29 mouse cellular contexts compared by ENCODE assay signal in the genomic region with DNA sequence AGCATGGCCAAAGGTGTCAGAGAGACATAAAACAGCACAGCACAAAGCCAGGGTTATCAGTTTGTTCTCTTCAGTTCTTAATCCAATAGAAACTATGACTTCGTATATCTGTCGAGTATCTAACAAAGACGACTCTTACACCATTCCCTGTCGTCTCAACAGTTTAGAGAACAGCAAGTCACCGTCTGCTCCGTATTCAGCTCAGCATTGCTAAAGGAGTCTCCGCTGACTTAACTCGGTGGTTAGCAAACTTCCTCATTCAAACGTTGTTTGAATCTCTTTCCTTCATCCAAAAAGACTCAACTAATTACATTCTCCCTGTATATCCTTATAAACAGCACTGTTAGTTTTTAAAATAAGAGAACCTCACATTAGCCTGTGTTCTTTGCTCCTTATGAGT.
"Had no signal": no experiment of that assay in that cellular context is flagged by ENCODE, and none has a peak within 500 bp of the region (broad histone marks: within the 10 kb centered on the region; RNA-seq: fewer than 3 reads in every experiment).

No protein-coding gene starts in this region.

- H3K9ac ChIP-seq: embryonic facial prominence, embryonic 12.5 days; embryonic facial prominence, embryonic 13.5 days; embryonic facial prominence, embryonic 15.5 days; forebrain, embryonic 12.5 days; forebrain, embryonic 13.5 days; forebrain, embryonic 15.5 days; forebrain, postnatal 0 days had no signal

- H3K27ac ChIP-seq: embryonic facial prominence, embryonic 10.5 days; embryonic facial prominence, embryonic 12.5 days; embryonic facial prominence, embryonic 13.5 days; embryonic facial prominence, embryonic 15.5 days; forebrain, embryonic 10.5 days; forebrain, embryonic 12.5 days; forebrain, embryonic 13.5 days; forebrain, embryonic 15.5 days; gastrocnemius, adult 2 months; heart, adult 2 months; heart, embryonic 10.5 days had no signal

- H3K4me3 ChIP-seq: embryonic facial prominence, embryonic 10.5 days; embryonic facial prominence, embryonic 12.5 days; embryonic facial prominence, embryonic 13.5 days; embryonic facial prominence, embryonic 15.5 days; erythroblast, embryonic 14.5 days; forebrain, embryonic 10.5 days; forebrain, embryonic 12.5 days; forebrain, embryonic 13.5 days; forebrain, embryonic 15.5 days; gastrocnemius, adult 2 months; heart, adult 2 months; heart, embryonic 10.5 days had no signal

- DNase-seq: cerebellum, adult 2 months; cerebellum, adult 8-10 months; cerebellum, adult 9-10 months; cerebellum, adult 9-11 months; cerebellum, postnatal 10 days; cerebellum, postnatal 14 days; cerebellum, postnatal 36 days; embryo, embryonic 11 days; forebrain, postnatal 0 days; gastrocnemius, adult 2 months; gastrocnemius, postnatal 10 days; gastrocnemius, postnatal 14 days; gastrocnemius, postnatal 25 days; gastrocnemius, postnatal 36 days; heart, adult 11 months; heart, adult 18-20 months; heart, adult 2 months had no signal

- H3K36me3 ChIP-seq: embryonic facial prominence, embryonic 10.5 days; embryonic facial prominence, embryonic 12.5 days; embryonic facial prominence, embryonic 13.5 days; embryonic facial prominence, embryonic 15.5 days; forebrain, embryonic 10.5 days; forebrain, embryonic 12.5 days; forebrain, embryonic 15.5 days; heart, embryonic 10.5 days had no signal

- H3K27me3 ChIP-seq: embryonic facial prominence, embryonic 12.5 days; embryonic facial prominence, embryonic 13.5 days; embryonic facial prominence, embryonic 15.5 days; forebrain, embryonic 12.5 days; forebrain, embryonic 13.5 days; forebrain, embryonic 15.5 days had no signal

- ATAC-seq: forebrain, embryonic 13.5 days; forebrain, embryonic 14.5 days; forebrain, embryonic 15.5 days; forebrain, embryonic 16.5 days; forebrain, postnatal 0 days had no signal

- H3K4me2 ChIP-seq: embryonic facial prominence, embryonic 12.5 days; embryonic facial prominence, embryonic 13.5 days; embryonic facial prominence, embryonic 15.5 days; forebrain, embryonic 12.5 days; forebrain, embryonic 13.5 days; forebrain, embryonic 15.5 days had no signal

- H3K4me1 ChIP-seq: embryonic facial prominence, embryonic 10.5 days; embryonic facial prominence, embryonic 12.5 days; embryonic facial prominence, embryonic 13.5 days; embryonic facial prominence, embryonic 15.5 days; forebrain, embryonic 10.5 days; forebrain, embryonic 12.5 days; forebrain, embryonic 13.5 days; forebrain, embryonic 15.5 days; heart, embryonic 10.5 days had no signal

- H3K9me3 ChIP-seq: embryonic facial prominence, embryonic 10.5 days; embryonic facial prominence, embryonic 12.5 days; embryonic facial prominence, embryonic 13.5 days; embryonic facial prominence, embryonic 15.5 days; forebrain, embryonic 10.5 days; forebrain, embryonic 12.5 days; forebrain, embryonic 13.5 days; forebrain, embryonic 15.5 days; heart, embryonic 10.5 days had no signal
